Mouse (Mus musculus) kidney, embryonic 14.5 days (tissue): Measurements from ENCODE around the gene Scnn1a. TPM values are rescaled to one million over a fixed set of nuclear protein-coding genes. Genes with fewer than 3 reads are reported as not detected.

ENCODE experiments used
- ATAC-seq: fragments of 200-750 bp; cut with Nextera tagmentation; 2 replicates; pipeline ENCODE4 v1.8.0; 2017; ENCODE audit warnings: moderate number of reproducible peaks, mild to moderate bottlenecking, moderate TSS enrichment, moderate library complexity; ENCODE audit not compliant: low FRiP score, low TSS enrichment
- H3K27ac ChIP-seq: fragments of 300-500 bp; sonication (generic); 2 replicates; pipeline ENCODE4 v1.5.1; 2014; ENCODE audit warnings: low read depth, mild to moderate bottlenecking, low read length, moderate library complexity, mixed read lengths
- H3K27me3 ChIP-seq: fragments of 300-500 bp; sonication (generic); 2 replicates; pipeline ENCODE4 v1.6.1; 2014; ENCODE audit warnings: mild to moderate bottlenecking, low read length; ENCODE audit not compliant: control insufficient read depth, insufficient read depth
- H3K36me3 ChIP-seq: fragments of 300-500 bp; sonication (generic); 2 replicates; pipeline ENCODE4 v1.6.1; 2014; ENCODE audit warnings: low read length, mixed read lengths; ENCODE audit not compliant: control insufficient read depth, insufficient read depth
- H3K4me1 ChIP-seq: fragments of 300-500 bp; sonication (generic); 2 replicates; pipeline ENCODE4 v1.6.1; 2014; ENCODE audit warnings: low read length, mixed read lengths; ENCODE audit not compliant: control insufficient read depth, insufficient read depth
- H3K4me2 ChIP-seq: fragments of 300-500 bp; sonication (generic); replicated peaks from 2 replicates; pipeline ENCODE4 v1.6.1; 2014; ENCODE audit warnings: low read depth, mild to moderate bottlenecking, low read length
- H3K4me3 ChIP-seq: fragments of 300-500 bp; sonication (generic); 2 replicates; pipeline ENCODE4 v1.5.1; 2014; ENCODE audit warnings: mild to moderate bottlenecking, low read length
- H3K9ac ChIP-seq: fragments of 300-500 bp; sonication (generic); 2 replicates; pipeline ENCODE4 v1.6.1; 2014; ENCODE audit warnings: low read depth, mild to moderate bottlenecking, low read length, moderate library complexity
- H3K9me3 ChIP-seq: fragments of 300-500 bp; sonication (generic); 2 replicates; pipeline ENCODE4 v1.6.1; 2016; ENCODE audit warnings: low read length; ENCODE audit not compliant: control insufficient read depth
- WGBS: fragments of 180-500 bp; shearing (Covaris S2); extraction: QIAGEN DNeasy Blood & Tissue Kit; methylation state at CpG from one replicate; pipeline ENCODE4 v1.1.7; 2014; 5-methylcytosine and 5-hydroxymethylcytosine counted together
- polyA plus RNA-seq: library from polyadenylated mRNA; unstranded; fragments of >200 nt; fragmentation: Nextera tagmentation; extraction: Ambion mirVana; gene quantifications from 2 replicates; pipeline ENCODE4 v1.2.1, GENCODE M21; 2014

Gene Scnn1a
- polyA plus RNA-seq, 1 experiment from 2014 or later: 3.3 TPM

- WGBS: 53% methylated on average over 6 of the region's 6 CpGs
- no peak for ATAC-seq
- H3K9ac ChIP-seq: no peak overlapping the region
These were observed 4.9 kb downstream of the Scnn1a start for GRCm38 (mm10) chr6:125325337-125325736.

GRCm38 (mm10) chr6:125328243-125328642, 7.8 kb downstream of the Scnn1a start:
- no peak overlapping the region for H3K9ac ChIP-seq
- H3K36me3 ChIP-seq: no peaks in the 10 kb centered on the region
- no peak overlapping the region for H3K27ac ChIP-seq
- H3K4me1 ChIP-seq: peaks cover 5% of the 10 kb centered on the region; the same call in 1 of the 2 replicates
- H3K27me3 ChIP-seq: no peaks in the 10 kb centered on the region
- H3K4me3 ChIP-seq: no peak overlapping the region
- no peak overlapping the region for H3K4me2 ChIP-seq
- H3K9me3 ChIP-seq: no peaks in the 10 kb centered on the region
- no peak for ATAC-seq
- 83% methylated on average over 5 of the region's 5 CpGs for WGBS

More at GRCm38 (mm10) chr6:125325337-125325736, 4.9 kb downstream of the Scnn1a start:
- Histone ChIP-seq H3K4me2 (no peak overlapping the region), H3K4me1 (peaks cover 12% of the 10 kb centered on the region), H3K4me3 (no peak overlapping the region), H3K27ac (no peak overlapping the region), H3K9me3 (no peaks in the 10 kb centered on the region), H3K36me3 (no peaks in the 10 kb centered on the region), H3K27me3 (peaks cover 16% of the 10 kb centered on the region; the same call in 1 of the 2 replicates)

- Histone ChIP-seq H3K9me3 (no peaks in the 10 kb centered on the region), H3K4me2 (peak overlapping the region; percentile 83), H3K4me1 (peaks cover 5% of the 10 kb centered on the region; the same call in 1 of the 2 replicates), H3K9ac (peak overlapping the region; percentile 66), H3K27ac (no peak overlapping the region), H3K36me3 (no peaks in the 10 kb centered on the region), H3K27me3 (no peaks in the 10 kb centered on the region), H3K4me3 (peak overlapping the region; percentile 51)
- ATAC-seq: peak; percentile 92
- under 1% methylated on average over 39 of the region's 39 CpGs for WGBS
These were observed 10.3 kb downstream of the Scnn1a start for GRCm38 (mm10) chr6:125330626-125331326.

- Histone ChIP-seq H3K9me3 (no peaks in the 10 kb centered on the region), H3K27me3 (no peaks in the 10 kb centered on the region), H3K4me1 (peaks cover 7% of the 10 kb centered on the region; the same call in 1 of the 2 replicates), H3K9ac (no peak overlapping the region), H3K27ac (no peak overlapping the region), H3K4me2 (no peak overlapping the region), H3K4me3 (no peak overlapping the region), H3K36me3 (no peaks in the 10 kb centered on the region)
- WGBS: 78% methylated on average over 14 of the region's 14 CpGs
- ATAC-seq: no peak
These were observed 12.8 kb downstream of the Scnn1a start for GRCm38 (mm10) chr6:125333112-125333899.

- no peak overlapping the region for H3K4me3 ChIP-seq
- H3K27ac ChIP-seq: no peak overlapping the region
- no peak overlapping the region for H3K9ac ChIP-seq
- no peak overlapping the region for H3K4me2 ChIP-seq
- no peaks in the 10 kb centered on the region for H3K36me3 ChIP-seq
- ATAC-seq: no peak
- peaks cover 7% of the 10 kb centered on the region; the same call in 1 of the 2 replicates for H3K4me1 ChIP-seq
- H3K9me3 ChIP-seq: no peaks in the 10 kb centered on the region
- H3K27me3 ChIP-seq: no peaks in the 10 kb centered on the region
- whole genome bisulfite sequencing: 69% methylated on average over 2 of the region's 2 CpGs
These were observed 13.9 kb downstream of the Scnn1a start for GRCm38 (mm10) chr6:125334356-125334755.

GRCm38 (mm10) chr6:125338791-125339660, 18.6 kb downstream of the Scnn1a start:
- WGBS: 69% methylated on average over 9 of the region's 9 CpGs
- H3K36me3 ChIP-seq: no peaks in the 10 kb centered on the region
- no peak overlapping the region for H3K4me2 ChIP-seq
- peak overlapping the region; percentile 18; the same call in 1 of the 2 replicates for H3K27ac ChIP-seq
- H3K4me3 ChIP-seq: no peak overlapping the region
- H3K9ac ChIP-seq: no peak overlapping the region
- ATAC-seq: no peak
- no peaks in the 10 kb centered on the region for H3K9me3 ChIP-seq
- no peaks in the 10 kb centered on the region for H3K27me3 ChIP-seq
- H3K4me1 ChIP-seq: peaks cover 13% of the 10 kb centered on the region; the same call in 1 of the 2 replicates

- ATAC-seq: peak; percentile 45; the same call in 1 of the 2 replicates
- H3K4me2 ChIP-seq: no peak overlapping the region
- peaks cover 16% of the 10 kb centered on the region; the same call in 1 of the 2 replicates for H3K4me1 ChIP-seq
- no peaks in the 10 kb centered on the region for H3K9me3 ChIP-seq
- H3K36me3 ChIP-seq: no peaks in the 10 kb centered on the region
- H3K4me3 ChIP-seq: no peak overlapping the region
- 66% methylated on average over 5 of the region's 5 CpGs for whole genome bisulfite sequencing
- H3K9ac ChIP-seq: no peak overlapping the region
- peak overlapping the region; percentile 59 for H3K27ac ChIP-seq
- no peaks in the 10 kb centered on the region for H3K27me3 ChIP-seq
These were observed 19.8 kb downstream of the Scnn1a start for GRCm38 (mm10) chr6:125340244-125340643.

GRCm38 (mm10) chr6:125342198-125342597, 21.7 kb downstream of the Scnn1a start:
- 80% methylated on average over 3 of the region's 3 CpGs for WGBS

More at GRCm38 (mm10) chr6:125342198-125342597, 21.7 kb downstream of the Scnn1a start:
- no peaks in the 10 kb centered on the region for H3K27me3 ChIP-seq
- H3K27ac ChIP-seq: no peak overlapping the region
- no peak overlapping the region for H3K4me3 ChIP-seq
- H3K9me3 ChIP-seq: no peaks in the 10 kb centered on the region
- H3K9ac ChIP-seq: no peak overlapping the region
- no peaks in the 10 kb centered on the region for H3K36me3 ChIP-seq
- peaks cover 16% of the 10 kb centered on the region; the same call in 1 of the 2 replicates for H3K4me1 ChIP-seq
- no peak for ATAC-seq
- H3K4me2 ChIP-seq: no peak overlapping the region
